Mouse (Mus musculus) MEL (cell line): ENCODE measurements around the gene Zfp524. TPM values are rescaled to one million over a fixed set of nuclear protein-coding genes. Genes with fewer than 3 reads are reported as not detected.

Experiments
- DNase-seq: peaks from one replicate; pipeline ENCODE4 v3.0.0; 2011; ENCODE audit warnings: low read depth, low spot score
- H3K27ac ChIP-seq: 2 replicates; pipeline ENCODE4 v1.5.1; 2012; ENCODE audit warnings: low read depth, mild to moderate bottlenecking, control low read depth, low read length, moderate library complexity; ENCODE audit not compliant: control insufficient read depth
- H3K27me3 ChIP-seq, 2 experiments: fragments of 150-350 bp in 1 of 2; sonication (generic) in 1 of 2; 2 replicates each; pipeline ENCODE4 v1.6.1; 2012; ENCODE audit warnings: low read length in 2 of 2, mild to moderate bottlenecking in 2 of 2, improper control_type of control experiment in 1 of 2, moderate library complexity in 1 of 2; ENCODE audit not compliant: insufficient read depth in 2 of 2, control insufficient read depth in 1 of 2
- H3K36me3 ChIP-seq, 2 experiments: 2 replicates each; pipeline ENCODE4 v1.6.1; 2012 to 2014; ENCODE audit warnings: low read length in 2 of 2, improper control_type of control experiment in 1 of 2, inconsistent platforms in 1 of 2, mild to moderate bottlenecking in 1 of 2; ENCODE audit not compliant: insufficient read depth in 2 of 2, control insufficient read depth in 1 of 2
- H3K4me1 ChIP-seq, 2 experiments: fragments of 150-350 bp in 1 of 2; sonication (generic) in 1 of 2; 2 replicates each; pipeline ENCODE4 v1.6.1; 2012; ENCODE audit warnings: low read length in 2 of 2, improper control_type of control experiment in 1 of 2, mild to moderate bottlenecking in 1 of 2; ENCODE audit not compliant: insufficient read depth in 2 of 2, control insufficient read depth in 1 of 2
- H3K4me3 ChIP-seq, 2 experiments: fragments of 150-350 bp in 1 of 2; sonication (generic) in 1 of 2; 2 replicates each; pipeline ENCODE4 v1.5.1; 2012; ENCODE audit warnings: low read depth in 2 of 2, low read length in 2 of 2, mild to moderate bottlenecking in 2 of 2, moderate library complexity in 2 of 2, control low read depth in 1 of 2, improper control_type of control experiment in 1 of 2; ENCODE audit not compliant: control insufficient read depth in 1 of 2, insufficient read depth in 1 of 2
- H3K79me2 ChIP-seq: 2 replicates; pipeline ENCODE4 v1.6.1; 2012; ENCODE audit warnings: mild to moderate bottlenecking, low read length, moderate library complexity; ENCODE audit not compliant: control insufficient read depth, poor library complexity, insufficient read depth
- H3K9ac ChIP-seq: 2 replicates; pipeline ENCODE4 v1.6.1; 2012; ENCODE audit warnings: low read depth, mild to moderate bottlenecking, control low read depth, low read length, moderate library complexity; ENCODE audit not compliant: control insufficient read depth, poor library complexity, severe bottlenecking
- H3K9me3 ChIP-seq: fragments of 150-350 bp; sonication (generic); replicated peaks from 2 replicates; pipeline ENCODE4 v1.6.1; 2012; ENCODE audit warnings: mild to moderate bottlenecking, low read length, improper control_type of control experiment, moderate library complexity; ENCODE audit not compliant: insufficient read depth
- CTCF ChIP-seq, 3 experiments: IDR thresholded peaks in 2 of 3; conservative IDR thresholded peaks in 1 of 3; 2 replicates each; pipeline ENCODE4 v1.5.1; 2011 to 2012; ENCODE audit warnings: low read length in 3 of 3, low read depth in 2 of 3, mild to moderate bottlenecking in 2 of 3, improper control_type of control experiment in 1 of 3, inconsistent platforms in 1 of 3, mixed read lengths in 1 of 3, moderate library complexity in 1 of 3; ENCODE audit not compliant: control insufficient read depth in 1 of 3, insufficient read depth in 1 of 3, poor library complexity in 1 of 3, severe bottlenecking in 1 of 3
- GATA1 ChIP-seq: IDR thresholded peaks from 2 replicates; pipeline ENCODE4 v1.6.1; 2011; ENCODE audit warnings: low read depth, low read length, improper control_type of control experiment
- JUND ChIP-seq: IDR thresholded peaks from 2 replicates; pipeline ENCODE4 v1.6.1; 2011; ENCODE audit warnings: low read depth, mild to moderate bottlenecking, improper control_type of control experiment, low read length
- KAT2A ChIP-seq: conservative IDR thresholded peaks from 2 replicates; pipeline ENCODE4 v1.6.1; 2012; ENCODE audit warnings: low read depth, low read length, improper control_type of control experiment, inconsistent platforms
- MAFK ChIP-seq: IDR thresholded peaks from 2 replicates; pipeline ENCODE4 v1.6.1; 2011; ENCODE audit warnings: low read depth, mild to moderate bottlenecking, low read length, improper control_type of control experiment, borderline replicate concordance
- MEF2A ChIP-seq: IDR thresholded peaks from 2 replicates; pipeline ENCODE4 v1.6.1; 2014; ENCODE audit warnings: low read depth, mild to moderate bottlenecking, inconsistent platforms, low read length, improper control_type of control experiment; ENCODE audit not compliant: poor library complexity, insufficient replicate concordance, severe bottlenecking; ENCODE audit errors: extremely low read depth
- MYC ChIP-seq: IDR thresholded peaks from 2 replicates; pipeline ENCODE4 v1.6.1; 2011; ENCODE audit warnings: low read depth, mild to moderate bottlenecking, low read length, improper control_type of control experiment, moderate library complexity
- NRF1 ChIP-seq: IDR thresholded peaks from 2 replicates; pipeline ENCODE4 v1.6.1; 2014; ENCODE audit warnings: low read depth, mild to moderate bottlenecking, inconsistent platforms, low read length, improper control_type of control experiment, moderate library complexity; ENCODE audit not compliant: poor library complexity, insufficient read depth, severe bottlenecking
- POLR2A ChIP-seq, 2 experiments: IDR thresholded peaks; 2 replicates each; pipeline ENCODE4 v1.6.1; 2011 to 2012; ENCODE audit warnings: low read length in 2 of 2, mild to moderate bottlenecking in 2 of 2, control low read depth in 1 of 2, improper control_type of control experiment in 1 of 2, low read depth in 1 of 2, moderate library complexity in 1 of 2; ENCODE audit not compliant: control insufficient read depth in 1 of 2, insufficient read depth in 1 of 2, poor library complexity in 1 of 2
- POLR2AphosphoS2 ChIP-seq: IDR thresholded peaks from 2 replicates; pipeline ENCODE4 v1.6.1; 2011; ENCODE audit warnings: low read length, improper control_type of control experiment
- RCOR1 ChIP-seq: IDR thresholded peaks from 2 replicates; pipeline ENCODE4 v1.6.1; 2012; ENCODE audit warnings: low read depth, mild to moderate bottlenecking, inconsistent platforms, low read length, improper control_type of control experiment
- USF1 ChIP-seq: IDR thresholded peaks from 2 replicates; pipeline ENCODE4 v1.6.1; 2014; ENCODE audit warnings: low read depth, mild to moderate bottlenecking, inconsistent platforms, low read length, improper control_type of control experiment, moderate library complexity
- ZNF384 ChIP-seq: IDR thresholded peaks from 2 replicates; pipeline ENCODE4 v1.6.1; 2012; ENCODE audit warnings: low read depth, mild to moderate bottlenecking, inconsistent platforms, low read length, improper control_type of control experiment
- polyA plus RNA-seq, 2 experiments: library from polyadenylated mRNA; stranded (reverse) in 1 of 2; unstranded in 1 of 2; fragments of >175 nt in 1 of 2; fragments of >200 nt in 1 of 2; gene quantifications; 2 replicates each; pipeline versions ENCODE4 v1.2.1 to v1.2.4; 2012; ENCODE audit warnings: low replicate concordance in 2 of 2, low read depth in 1 of 2; ENCODE audit not compliant: insufficient read length in 2 of 2, insufficient read depth in 1 of 2, missing spikeins in 1 of 2
- total RNA-seq: library from RNA; depleted of rRNA; stranded (reverse); fragments of 300-350 nt; gene quantifications from 2 replicates; pipeline ENCODE4 v1.2.3, GENCODE M21; 2012

The Zfp524 gene
- total and polyA plus RNA-seq, 3 experiments, result 9.4 to 12.7 TPM; not detected in 1

GRCm38 (mm10) chr7:5014251-5015117 lies at the start of gene Zfp524, which contains the start of gene Fiz1 (continued):
- TF ChIP-seq MEF2A (no peak), KAT2A (peak; percentile 76; the same call in 1 of the 2 replicates), CTCF (IDR thresholded peaks at IDR 0.05 in 2 of 3, conservative IDR thresholded peaks at IDR 0.05 in 1 of 3; ENCODE audit: control insufficient read depth in 1 of 3, insufficient read depth in 1 of 3, low read depth in 2 of 3, low read length in 3 of 3, poor library complexity in 1 of 3, severe bottlenecking in 1 of 3) (no peak), NRF1 (peak; percentile 54; the same call in 1 of the 2 replicates)

- Histone ChIP-seq H3K36me3 (no peaks in the 10 kb centered on the region), H3K9me3 (no peaks in the 10 kb centered on the region), H3K27ac (no peak overlapping the region), H3K9ac (no peak overlapping the region), H3K79me2 (no peaks in the 10 kb centered on the region), H3K4me3 (no peak overlapping the region), H3K27me3 (no peaks in the 10 kb centered on the region), H3K4me1 (no peaks in the 10 kb centered on the region)
- no peak for TF ChIP-seq JUND
- no peak for TF ChIP-seq MYC
- no peak for TF ChIP-seq POLR2A (IDR thresholded peaks at IDR 0.05; ENCODE audit: control insufficient read depth in 1 of 2, insufficient read depth in 1 of 2, low read depth in 1 of 2, low read length in 2 of 2, poor library complexity in 1 of 2)
- no peak for TF ChIP-seq POLR2AphosphoS2
- no peak for TF ChIP-seq CTCF (IDR thresholded peaks at IDR 0.05 in 2 of 3, conservative IDR thresholded peaks at IDR 0.05 in 1 of 3; ENCODE audit: control insufficient read depth in 1 of 3, insufficient read depth in 1 of 3, low read depth in 2 of 3, low read length in 3 of 3, poor library complexity in 1 of 3, severe bottlenecking in 1 of 3)
- TF ChIP-seq RCOR1, result no peak
- TF ChIP-seq GATA1, result no peak
- TF ChIP-seq USF1, result no peak
- DNase-seq, result no peak
Measured at GRCm38 (mm10) chr7:4964988-4965387, 49.2 kb upstream of the Zfp524 start.

GRCm38 (mm10) chr7:4971068-4971467 lies 43.1 kb upstream of the Zfp524 start, which contains the start of gene Sbk3:
TSS of gene Sbk3 (minus strand) at chr7:4971168.
- Histone ChIP-seq H3K4me3 (no peak within 1 kb of the TSS), H3K27me3 (no peaks in the 10 kb centered on the region), H3K9me3 (no peaks in the 10 kb centered on the region), H3K27ac (no peak within 1 kb of the TSS), H3K79me2 (no peaks in the 10 kb centered on the region), H3K9ac (no peak within 1 kb of the TSS), H3K36me3 (no peaks in the 10 kb centered on the region)
- peak; percentile 47 for DNase-seq
- no peak for TF ChIP-seq ZNF384
- peak; percentile 41; the same call in 1 of the 2 replicates for TF ChIP-seq GATA1
- no peak for TF ChIP-seq MAFK
- TF ChIP-seq, all 39 proteins: peak for 1
- peaks cover 0 to 9% of the 10 kb centered on the region in 2 experiments; a peak in 1 of 4 replicates for H3K4me1 ChIP-seq
